Mouse (Mus musculus) cerebellum, postnatal 10 days (tissue): ENCODE measurements around the gene Adad2.
A peak's percentile ranks its signal among the peaks of the same experiment; 100 is the strongest.

Experiments used
- DNase-seq, 2 experiments: peaks; one replicate each; pipeline ENCODE4 v3.0.0; 2021; ENCODE audit warnings: mixed read lengths in 2 of 2

The Adad2 gene

GRCm38 (mm10) chr8:119644429-119644960 lies 31.9 kb downstream of the Adad2 start:
- DNase-seq: no peak

- DNase-seq: no peak
These were observed 32.5 kb downstream of the Adad2 start for GRCm38 (mm10) chr8:119644981-119645597.

- no peak for DNase-seq
These were observed 33.6 kb downstream of the Adad2 start for GRCm38 (mm10) chr8:119646197-119646596.

GRCm38 (mm10) chr8:119646846-119647245 lies 34.3 kb downstream of the Adad2 start:
- no peak for DNase-seq

- no peak for DNase-seq
These were observed 38.8 kb downstream of the Adad2 start for GRCm38 (mm10) chr8:119651324-119651723.

- DNase-seq: no peak
These were observed 44.3 kb downstream of the Adad2 start for GRCm38 (mm10) chr8:119656709-119657464.

- DNase-seq: peak; percentile 58 to 75
These were observed 48.5 kb downstream of the Adad2 start for GRCm38 (mm10) chr8:119661081-119661480.

GRCm38 (mm10) chr8:119661892-119662291 lies 49.3 kb downstream of the Adad2 start:
- no peak for DNase-seq

- DNase-seq: no peak
These were observed 50.9 kb downstream of the Adad2 start for GRCm38 (mm10) chr8:119663440-119663839.

GRCm38 (mm10) chr8:119665270-119665669 lies 52.7 kb downstream of the Adad2 start:
- peak; percentile 38 to 50 for DNase-seq
